Mouse (Mus musculus): ENCODE results near the gene Usf1. TPM values are rescaled to one million over a fixed set of nuclear protein-coding genes. Genes with fewer than 3 reads are reported as not detected.

The Usf1 gene
- polyA plus RNA-seq, 1 experiment from 2014 or later = 164 TPM

Other genes with a start within 250 kb of the Usf1 start
- 31.8 and 41.6 TPM in 2 replicates for gene Pcp4l1, start 215.0 kb upstream of the Usf1 start, polyA plus RNA-seq (2014; fragmentation: Nextera tagmentation; extraction: Ambion mirVana)
- 0.20 and 0.32 TPM in 2 replicates for gene Nr1i3, start 197.3 kb upstream of the Usf1 start, polyA plus RNA-seq (2014; fragmentation: Nextera tagmentation; extraction: Ambion mirVana)
- gene Tomm40l, start 188.8 kb upstream of the Usf1 start, polyA plus RNA-seq (2014; fragmentation: Nextera tagmentation; extraction: Ambion mirVana) = 41.5 and 45.5 TPM in 2 replicates
- gene Apoa2, start 186.3 kb upstream of the Usf1 start, polyA plus RNA-seq (2014; fragmentation: Nextera tagmentation; extraction: Ambion mirVana) = 7.9 and 8.2 TPM in 2 replicates
- 10.2 and 33.2 TPM in 2 replicates for gene Fcer1g, start 176.9 kb upstream of the Usf1 start, polyA plus RNA-seq (2014; fragmentation: Nextera tagmentation; extraction: Ambion mirVana)
- gene Adamts4, start 160.9 kb upstream of the Usf1 start, polyA plus RNA-seq (2014; fragmentation: Nextera tagmentation; extraction: Ambion mirVana) = 1.3 and 2.6 TPM in 2 replicates
- gene Ndufs2, start 159.9 kb upstream of the Usf1 start, polyA plus RNA-seq (2014; fragmentation: Nextera tagmentation; extraction: Ambion mirVana) = 234 and 253 TPM in 2 replicates
- gene B4galt3, start 141.0 kb upstream of the Usf1 start, polyA plus RNA-seq (2014; fragmentation: Nextera tagmentation; extraction: Ambion mirVana) = 96.5 and 98.1 TPM in 2 replicates
- 49.2 and 51.2 TPM in 2 replicates for gene Ppox, start 130.1 kb upstream of the Usf1 start, polyA plus RNA-seq (2014; fragmentation: Nextera tagmentation; extraction: Ambion mirVana)
- 76.8 and 87.9 TPM in 2 replicates for gene Usp21, start 123.3 kb upstream of the Usf1 start, polyA plus RNA-seq (2014; fragmentation: Nextera tagmentation; extraction: Ambion mirVana)
- 116 and 124 TPM in 2 replicates for gene Ufc1, start 116.3 kb upstream of the Usf1 start, polyA plus RNA-seq (2014; fragmentation: Nextera tagmentation; extraction: Ambion mirVana)
- 48.0 and 49.7 TPM in 2 replicates for gene Dedd, start 82.2 kb upstream of the Usf1 start, polyA plus RNA-seq (2014; fragmentation: Nextera tagmentation; extraction: Ambion mirVana)
- 40.2 and 43.5 TPM in 2 replicates for gene Nit1, start 65.7 kb upstream of the Usf1 start, polyA plus RNA-seq (2014; fragmentation: Nextera tagmentation; extraction: Ambion mirVana)
- gene Pfdn2, start 65.6 kb upstream of the Usf1 start, polyA plus RNA-seq (2014; fragmentation: Nextera tagmentation; extraction: Ambion mirVana) = 58.1 and 67.6 TPM in 2 replicates
- gene Klhdc9, start 50.5 kb upstream of the Usf1 start, polyA plus RNA-seq (2014; fragmentation: Nextera tagmentation; extraction: Ambion mirVana) = 3.2 and 5.3 TPM in 2 replicates
- gene Nectin4, start 41.2 kb upstream of the Usf1 start, polyA plus RNA-seq (2014; fragmentation: Nextera tagmentation; extraction: Ambion mirVana) = 2.2 and 2.8 TPM in 2 replicates
- gene Arhgap30, start 22.4 kb upstream of the Usf1 start, polyA plus RNA-seq (2014; fragmentation: Nextera tagmentation; extraction: Ambion mirVana) = 0.25 and 0.61 TPM in 2 replicates
- gene Tstd1, start 7.6 kb downstream of the Usf1 start, polyA plus RNA-seq (2014; fragmentation: Nextera tagmentation; extraction: Ambion mirVana) = 2.9 and 3.8 TPM in 2 replicates
- 8.0 and 13.5 TPM in 2 replicates for gene F11r, start 26.2 kb downstream of the Usf1 start, polyA plus RNA-seq (2014; fragmentation: Nextera tagmentation; extraction: Ambion mirVana)
- 30.1 and 32.7 TPM in 2 replicates for gene Alyref2, start 92.2 kb downstream of the Usf1 start, polyA plus RNA-seq (2014; fragmentation: Nextera tagmentation; extraction: Ambion mirVana)
- not detected in 2 replicates for gene Itln1, start 124.0 kb downstream of the Usf1 start, polyA plus RNA-seq (2014; fragmentation: Nextera tagmentation; extraction: Ambion mirVana)
- not detected in 2 replicates for gene Cd244a, start 147.9 kb downstream of the Usf1 start, polyA plus RNA-seq (2014; fragmentation: Nextera tagmentation; extraction: Ambion mirVana)
- not detected in 2 replicates for gene Ly9, start 196.1 kb downstream of the Usf1 start, polyA plus RNA-seq (2014; fragmentation: Nextera tagmentation; extraction: Ambion mirVana)
- not detected in 2 replicates for gene Slamf7, start 241.7 kb downstream of the Usf1 start, polyA plus RNA-seq (2014; fragmentation: Nextera tagmentation; extraction: Ambion mirVana)